In the genomic region with DNA sequence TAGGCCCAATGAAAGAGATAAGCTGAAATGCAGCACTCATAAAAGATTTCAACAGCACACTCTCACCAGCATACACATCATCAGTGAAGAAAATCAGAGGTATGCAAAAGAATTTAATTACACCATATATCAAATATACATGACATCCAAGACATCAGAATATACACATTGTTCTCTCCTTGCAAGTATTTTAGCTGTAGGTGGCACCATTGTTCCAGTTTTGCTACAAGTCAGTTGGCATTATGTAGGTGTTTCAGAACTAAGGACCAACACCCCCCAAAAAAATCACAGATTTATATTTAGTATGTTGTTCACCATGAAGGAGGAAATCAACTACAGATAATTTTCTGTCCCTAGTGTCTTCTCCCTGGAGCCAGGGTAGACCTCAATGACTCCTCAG, we compare ENCODE assay signal across 24 mouse cellular contexts. TPM values are rescaled to one million over a fixed set of nuclear protein-coding genes. Genes with fewer than 3 reads are reported as not detected.
DNase-seq lines count a peak whose midpoint lies in the region; ATAC-seq and TF ChIP-seq lines count a peak whose summit lies in the region.
"Had no signal": no experiment of that assay in that cellular context is flagged by ENCODE, and none has a peak within 500 bp of the region (broad histone marks: within the 10 kb centered on the region; RNA-seq: fewer than 3 reads in every experiment).

No protein-coding gene starts in this region.

- DNase-seq in kidney, adult 2 months = peak; percentile 29
- peak; percentile 27 for DNase-seq in lung, embryonic 14.5 days
- DNase-seq in lung, postnatal 25 days (ENCODE audit: low spot score) = no peak
- DNase-seq in 416B (ENCODE audit: low read depth) (peak; percentile 51), adipocyte (ENCODE audit: low spot score) (peak; percentile 47)
- no peak for DNase-seq in testis, postnatal 14 days (ENCODE audit: low spot score)
- DNase-seq: cerebellum, adult 2 months; layer of hippocampus, adult 9-11 months; right cerebral cortex, postnatal 14 days; spleen, adult 18-20 months; thymus, adult 18-20 months; thymus, postnatal 4 days had no signal

- TF ChIP-seq POLR2A in kidney, adult 2 months (IDR thresholded peaks at IDR 0.05; ENCODE audit: low read depth, low read length) = no peak

- 0 out of 2 replicates have a peak, but pooled peaks have one; percentile 12 for TF ChIP-seq CTCF in kidney, adult 2 months (conservative IDR thresholded peaks at IDR 0.05; ENCODE audit: insufficient read depth, insufficient read length, low read depth, low read length)
- peak; percentile 21 for TF ChIP-seq CTCF in lung, embryonic 14.5 days (IDR thresholded peaks at IDR 0.05; ENCODE audit: low read depth)

- ATAC-seq in kidney, embryonic 15.5 days (replicated peaks; ENCODE audit: low FRiP score) = no peak
- ATAC-seq in lung, embryonic 14.5 days (ENCODE audit: insufficient read depth) = no peak
- ATAC-seq: intestine, embryonic 16.5 days had no signal

- no peak overlapping the region for H3K9ac ChIP-seq in kidney, embryonic 15.5 days
- H3K9ac ChIP-seq in lung, embryonic 14.5 days = no peak overlapping the region
- H3K9ac ChIP-seq: heart, embryonic 12.5 days; hindbrain, embryonic 13.5 days; limb, embryonic 12.5 days; liver, embryonic 15.5 days; neural tube, embryonic 13.5 days had no signal

- no peak overlapping the region for H3K27ac ChIP-seq in kidney, adult 2 months (ENCODE audit: insufficient read depth, low read depth, low read length)
- no peak overlapping the region for H3K27ac ChIP-seq in kidney, embryonic 15.5 days
- H3K27ac ChIP-seq in lung, embryonic 14.5 days (ENCODE audit: low read depth) = no peak overlapping the region
- H3K27ac ChIP-seq: hindbrain, embryonic 13.5 days; limb, embryonic 12.5 days; liver, embryonic 15.5 days; macrophage; midbrain, embryonic 10.5 days; neural tube, embryonic 13.5 days had no signal

- H3K4me1 ChIP-seq in kidney, adult 2 months (ENCODE audit: control insufficient read depth, insufficient read depth, low read length) = no peaks in the 10 kb centered on the region
- no peaks in the 10 kb centered on the region for H3K4me1 ChIP-seq in kidney, embryonic 15.5 days
- no peaks in the 10 kb centered on the region for H3K4me1 ChIP-seq in lung, embryonic 14.5 days (ENCODE audit: insufficient read depth)
- H3K4me1 ChIP-seq: heart, embryonic 12.5 days; hindbrain, embryonic 13.5 days; limb, embryonic 12.5 days; liver, embryonic 15.5 days; midbrain, embryonic 10.5 days; neural tube, embryonic 13.5 days had no signal

- no peak overlapping the region for H3K4me2 ChIP-seq in kidney, embryonic 15.5 days
- no peak overlapping the region for H3K4me2 ChIP-seq in lung, embryonic 14.5 days
- H3K4me2 ChIP-seq: heart, embryonic 12.5 days; hindbrain, embryonic 13.5 days; limb, embryonic 12.5 days; liver, embryonic 15.5 days; neural tube, embryonic 13.5 days had no signal

- H3K9me3 ChIP-seq in kidney, embryonic 15.5 days (replicated peaks) = no peaks in the 10 kb centered on the region
- no peaks in the 10 kb centered on the region for H3K9me3 ChIP-seq in lung, embryonic 14.5 days (ENCODE audit: low read depth, low read length)
- H3K9me3 ChIP-seq: G1E; heart, embryonic 12.5 days; hindbrain, embryonic 13.5 days; limb, embryonic 12.5 days; liver, embryonic 15.5 days; midbrain, embryonic 10.5 days; neural tube, embryonic 13.5 days had no signal

- H3K27me3 ChIP-seq in kidney, adult 2 months (replicated peaks; ENCODE audit: control insufficient read depth, insufficient read depth, low read length) = no peaks in the 10 kb centered on the region
- H3K27me3 ChIP-seq in kidney, embryonic 15.5 days = no peaks in the 10 kb centered on the region
- H3K27me3 ChIP-seq in lung, embryonic 14.5 days (ENCODE audit: insufficient read depth, low read length) = no peaks in the 10 kb centered on the region
- H3K27me3 ChIP-seq: heart, embryonic 12.5 days; hindbrain, embryonic 13.5 days; limb, embryonic 12.5 days; liver, embryonic 15.5 days; neural tube, embryonic 13.5 days had no signal

- no peaks in the 10 kb centered on the region for H3K36me3 ChIP-seq in kidney, adult 2 months (ENCODE audit: control insufficient read depth, insufficient read depth, low read length)
- no peaks in the 10 kb centered on the region for H3K36me3 ChIP-seq in kidney, embryonic 15.5 days
- H3K36me3 ChIP-seq in lung, embryonic 14.5 days (ENCODE audit: insufficient read depth) = no peaks in the 10 kb centered on the region
- H3K36me3 ChIP-seq: G1E; heart, embryonic 12.5 days; hindbrain, embryonic 13.5 days; limb, embryonic 12.5 days; liver, embryonic 15.5 days; midbrain, embryonic 10.5 days; neural tube, embryonic 13.5 days had no signal

- H3K4me3 ChIP-seq in kidney, adult 2 months (ENCODE audit: insufficient read depth, low read depth, low read length) = no peak overlapping the region
- H3K4me3 ChIP-seq in kidney, embryonic 15.5 days (replicated peaks) = no peak overlapping the region
- H3K4me3 ChIP-seq in lung, embryonic 14.5 days (ENCODE audit: low read depth, low read length) = no peak overlapping the region
- H3K4me3 ChIP-seq: heart, embryonic 12.5 days; hindbrain, embryonic 13.5 days; limb, embryonic 12.5 days; liver, embryonic 15.5 days; midbrain, embryonic 10.5 days; neural tube, embryonic 13.5 days had no signal

RNA-seq across cellular contexts. Expression of a gene that starts 8.1 kb away (rescaled TPM):
- 0.08 and 0.14 TPM in 2 replicates for polyA plus RNA-seq in kidney, adult 2 months (2012; rRNA removed)
- 0.22 and 0.61 TPM in 2 replicates for polyA plus RNA-seq in kidney, embryonic 15.5 days (2015; fragmentation: Nextera tagmentation; extraction: Ambion mirVana)
- 0.18 TPM in 1 of 2 replicates, not detected in the other for polyA plus RNA-seq in lung, embryonic 14.5 days (2014; fragmentation: Nextera tagmentation; extraction: Ambion mirVana)
- polyA plus RNA-seq: cerebellum, adult 2 months; forebrain, embryonic 11.5 days; frontal cortex, adult 2 months; G1E; heart, embryonic 12.5 days; hindbrain, embryonic 13.5 days; liver, embryonic 15.5 days; macrophage; midbrain, embryonic 10.5 days; neural tube, embryonic 13.5 days had no signal

RNA-seq across cellular contexts. Expression of a gene that starts 23.4 kb away (rescaled TPM):
- polyA plus RNA-seq in kidney, adult 2 months (2012; rRNA removed) = 3.3 and 3.5 TPM in 2 replicates
- polyA plus RNA-seq in kidney, embryonic 15.5 days (2015; fragmentation: Nextera tagmentation; extraction: Ambion mirVana) = not detected in 2 replicates
- polyA plus RNA-seq in lung, embryonic 14.5 days (2014; fragmentation: Nextera tagmentation; extraction: Ambion mirVana) = not detected in 2 replicates
- polyA plus RNA-seq: cerebellum, adult 2 months; forebrain, embryonic 11.5 days; frontal cortex, adult 2 months; G1E; heart, embryonic 12.5 days; hindbrain, embryonic 13.5 days; limb, embryonic 12.5 days; liver, embryonic 15.5 days; macrophage; midbrain, embryonic 10.5 days; neural tube, embryonic 13.5 days had no signal

RNA-seq across cellular contexts. Expression of a gene that starts 31.1 kb away (rescaled TPM):
- not detected in 2 replicates for polyA plus RNA-seq in kidney, adult 2 months (2012; rRNA removed)
- not detected in 2 replicates for polyA plus RNA-seq in kidney, embryonic 15.5 days (2015; fragmentation: Nextera tagmentation; extraction: Ambion mirVana)
- not detected in 2 replicates for polyA plus RNA-seq in lung, embryonic 14.5 days (2014; fragmentation: Nextera tagmentation; extraction: Ambion mirVana)
- polyA plus RNA-seq: cerebellum, adult 2 months; forebrain, embryonic 11.5 days; frontal cortex, adult 2 months; G1E; heart, embryonic 12.5 days; hindbrain, embryonic 13.5 days; intestine, embryonic 16.5 days; limb, embryonic 12.5 days; liver, embryonic 15.5 days; macrophage; midbrain, embryonic 10.5 days; neural tube, embryonic 13.5 days had no signal

RNA-seq across cellular contexts. Expression of a gene that starts 41.9 kb away (rescaled TPM):
- polyA plus RNA-seq in kidney, adult 2 months (2012; rRNA removed) = not detected in 2 replicates
- not detected in 2 replicates for polyA plus RNA-seq in kidney, embryonic 15.5 days (2015; fragmentation: Nextera tagmentation; extraction: Ambion mirVana)
- polyA plus RNA-seq in lung, embryonic 14.5 days (2014; fragmentation: Nextera tagmentation; extraction: Ambion mirVana) = not detected in 2 replicates
- polyA plus RNA-seq: cerebellum, adult 2 months; forebrain, embryonic 11.5 days; frontal cortex, adult 2 months; G1E; heart, embryonic 12.5 days; hindbrain, embryonic 13.5 days; intestine, embryonic 16.5 days; limb, embryonic 12.5 days; liver, embryonic 15.5 days; macrophage; midbrain, embryonic 10.5 days; neural tube, embryonic 13.5 days had no signal

RNA-seq across cellular contexts. Expression of a gene that starts 56.0 kb away (rescaled TPM):
- polyA plus RNA-seq in kidney, adult 2 months (2012; rRNA removed) = not detected in 2 replicates
- not detected in 2 replicates for polyA plus RNA-seq in kidney, embryonic 15.5 days (2015; fragmentation: Nextera tagmentation; extraction: Ambion mirVana)
- polyA plus RNA-seq in lung, embryonic 14.5 days (2014; fragmentation: Nextera tagmentation; extraction: Ambion mirVana) = not detected in 2 replicates
- polyA plus RNA-seq: cerebellum, adult 2 months; forebrain, embryonic 11.5 days; frontal cortex, adult 2 months; G1E; heart, embryonic 12.5 days; hindbrain, embryonic 13.5 days; intestine, embryonic 16.5 days; limb, embryonic 12.5 days; liver, embryonic 15.5 days; macrophage; midbrain, embryonic 10.5 days; neural tube, embryonic 13.5 days had no signal

Comparison
In these comparisons a context has a peak if more than half of its experiments do, and no peak if none do; other contexts are left out.
1. DNase-seq: peak in kidney, adult 2 months (single experiment), lung, embryonic 14.5 days (single experiment), 416B (single experiment) and adipocyte (single experiment); none in lung, postnatal 25 days (single experiment) and testis, postnatal 14 days (single experiment).